Mouse (Mus musculus) kidney, adult 2 months (tissue): ENCODE data around the gene Tbc1d1.

ENCODE experiments used
- CTCF ChIP-seq: fragments of 200-500 bp; conservative IDR thresholded peaks from 2 replicates; pipeline ENCODE4 v1.5.1; 2011; ENCODE audit warnings: low read depth, mild to moderate bottlenecking, control low read depth, low read length, moderate library complexity, mixed read lengths; ENCODE audit not compliant: insufficient read depth, insufficient read length
- POLR2A ChIP-seq: fragments of 200-500 bp; IDR thresholded peaks from one replicate; pipeline ENCODE4 v1.6.1; 2011; ENCODE audit warnings: low read depth, low read length, control low read depth

DNA sequence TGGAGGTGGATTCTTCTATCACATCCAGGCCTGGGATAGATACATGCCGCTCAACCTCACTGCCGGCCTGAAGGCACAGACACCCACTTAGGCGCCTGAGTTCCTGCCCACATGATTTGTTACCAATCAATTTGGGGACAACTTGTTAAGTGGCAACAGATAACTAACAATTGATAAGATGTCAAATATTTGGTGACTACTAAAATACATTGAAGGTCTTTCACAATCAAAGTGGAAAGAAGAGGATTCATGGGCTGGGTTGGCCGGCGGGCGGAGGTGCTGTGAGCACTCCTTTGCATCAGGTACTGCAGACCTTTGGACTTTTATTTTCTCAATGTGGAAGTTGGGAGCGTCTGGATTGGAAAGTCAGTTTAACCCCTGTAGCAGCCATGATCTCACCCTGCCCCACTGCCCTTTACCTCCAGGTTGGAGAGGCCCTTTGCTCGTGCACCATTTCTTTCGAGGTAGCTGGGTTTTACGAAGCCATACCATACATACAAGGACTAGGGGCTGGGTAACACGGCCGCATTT lies 73.3 kb downstream of the Tbc1d1 start:
- TF ChIP-seq CTCF (no peak), POLR2A (no peak)
